Mouse (Mus musculus): ENCODE measurements at regions not wholly inside any gene's neighbourhood (a gene's known extent, or its start where the extent isn't known, plus 50 kb on each side); places are given as distances from the start of the nearest gene placed in this dataset.

DNA sequence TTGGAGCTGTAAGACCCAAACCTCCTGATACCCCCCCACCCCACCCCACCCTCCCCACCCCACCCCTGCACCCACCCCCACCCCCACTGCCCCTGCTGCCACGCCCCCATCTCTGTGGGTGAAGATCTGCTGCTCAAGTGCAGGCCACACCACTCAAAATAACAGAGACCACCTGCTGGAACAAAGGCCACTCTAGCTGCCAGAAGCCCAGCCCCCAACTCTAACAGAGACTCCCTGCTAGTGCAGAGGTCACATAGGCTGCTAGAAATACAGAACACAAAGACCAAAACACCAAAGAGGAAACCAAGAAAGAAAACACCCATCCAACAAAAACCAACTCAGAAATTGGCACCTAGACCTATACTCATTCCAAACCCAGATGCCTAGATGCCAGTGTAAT, 58.9 kb downstream of the Olfr267 start:
- H3K9me3 ChIP-seq: no peaks in the 10 kb centered on the region

DNA sequence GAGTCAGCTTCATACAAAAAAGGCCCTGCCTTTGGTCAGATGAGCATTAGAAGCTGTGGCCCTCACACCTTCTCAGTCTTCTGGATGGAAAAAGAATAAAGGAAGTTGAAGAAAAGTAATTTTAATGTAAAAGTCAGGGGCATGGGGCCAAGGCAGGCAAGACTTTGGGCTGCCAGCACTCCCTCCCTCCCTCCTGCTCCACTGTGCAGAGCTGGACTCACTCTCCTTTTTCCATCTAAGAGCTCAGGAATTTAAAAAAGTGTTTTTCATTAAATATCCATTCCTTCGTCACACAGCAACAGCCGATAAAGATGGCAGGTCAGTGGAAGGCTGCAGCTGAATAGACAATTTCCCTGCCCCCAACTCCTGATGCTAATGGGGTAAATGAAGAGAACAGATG, 61.1 kb downstream of the Olfr267 start:
- no peak overlapping the region for H3K27ac ChIP-seq
- ATAC-seq (ENCODE audit: low FRiP score, low read depth): no peak
- no peaks in the 10 kb centered on the region for H3K36me3 ChIP-seq
- no peak overlapping the region for H3K4me2 ChIP-seq (replicated peaks)
- H3K9ac ChIP-seq: no peak overlapping the region
- 66% methylated on average over 2 of the region's 2 CpGs for WGBS
- no peaks in the 10 kb centered on the region for H3K27me3 ChIP-seq (replicated peaks)
- H3K4me3 ChIP-seq: no peak overlapping the region
- H3K4me1 ChIP-seq: no peaks in the 10 kb centered on the region
- H3K9me3 ChIP-seq: no peaks in the 10 kb centered on the region

More for the DNA sequence above, 58.9 kb downstream of the Olfr267 start:
- ATAC-seq (ENCODE audit: low FRiP score, low read depth): no peak
- 44% methylated on average over 1 of the region's 1 CpGs for WGBS
- H3K27me3 ChIP-seq (replicated peaks): no peaks in the 10 kb centered on the region
- H3K4me2 ChIP-seq (replicated peaks): no peak overlapping the region
- H3K4me1 ChIP-seq: no peaks in the 10 kb centered on the region
- no peak overlapping the region for H3K27ac ChIP-seq
- H3K4me3 ChIP-seq: no peak overlapping the region
- no peaks in the 10 kb centered on the region for H3K36me3 ChIP-seq
- H3K9ac ChIP-seq: no peak overlapping the region

DNA sequence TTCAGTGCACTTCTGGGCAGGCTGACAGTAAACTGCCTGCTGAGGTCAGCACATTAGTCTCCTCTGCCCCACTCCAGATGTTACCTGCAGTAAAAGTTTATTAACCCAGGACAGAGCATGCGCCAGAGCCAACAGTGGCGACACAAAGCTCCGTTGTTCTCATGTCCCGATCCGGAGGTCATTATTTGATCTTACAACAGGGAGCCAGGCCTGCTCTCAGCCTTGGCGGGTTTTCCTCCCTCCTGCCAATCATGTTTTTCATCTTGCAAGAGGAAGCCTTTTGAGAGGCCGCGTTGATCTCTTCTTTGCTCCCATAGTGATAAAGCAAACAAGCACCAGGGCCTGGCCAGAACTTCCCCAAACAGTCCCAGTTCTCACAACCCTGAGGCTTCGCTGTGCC, 64.7 kb downstream of the Olfr267 start:
- no peaks in the 10 kb centered on the region for H3K36me3 ChIP-seq
- no peak overlapping the region for H3K4me2 ChIP-seq (replicated peaks)
- H3K27me3 ChIP-seq (replicated peaks): no peaks in the 10 kb centered on the region
- no peak overlapping the region for H3K27ac ChIP-seq
- WGBS: 43% methylated on average over 9 of the region's 9 CpGs
- no peak overlapping the region for H3K4me3 ChIP-seq
- H3K9me3 ChIP-seq: no peaks in the 10 kb centered on the region
- no peak for ATAC-seq (ENCODE audit: low FRiP score, low read depth)
- no peak overlapping the region for H3K9ac ChIP-seq
- H3K4me1 ChIP-seq: no peaks in the 10 kb centered on the region

DNA sequence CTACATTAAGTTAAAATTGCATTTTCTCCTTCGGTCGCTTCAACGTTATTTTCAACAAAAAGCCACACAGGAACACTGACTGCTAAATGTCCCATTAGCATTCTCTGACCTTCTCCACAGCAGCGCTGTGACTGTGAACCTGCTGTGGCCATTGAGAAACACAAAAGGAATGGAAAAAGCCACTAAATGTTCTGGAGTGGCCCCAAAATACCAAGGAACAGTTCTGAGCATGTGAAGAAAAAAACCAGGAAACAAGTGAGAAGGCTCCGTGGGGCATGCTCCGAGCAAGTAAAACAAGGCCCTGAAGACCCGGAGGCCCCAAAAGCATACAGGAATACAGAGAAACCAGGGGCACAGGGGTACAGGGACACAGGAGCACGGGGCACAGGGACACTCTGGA, 66.8 kb downstream of the Olfr267 start:
- no peak for ATAC-seq (ENCODE audit: low FRiP score, low read depth)

DNA sequence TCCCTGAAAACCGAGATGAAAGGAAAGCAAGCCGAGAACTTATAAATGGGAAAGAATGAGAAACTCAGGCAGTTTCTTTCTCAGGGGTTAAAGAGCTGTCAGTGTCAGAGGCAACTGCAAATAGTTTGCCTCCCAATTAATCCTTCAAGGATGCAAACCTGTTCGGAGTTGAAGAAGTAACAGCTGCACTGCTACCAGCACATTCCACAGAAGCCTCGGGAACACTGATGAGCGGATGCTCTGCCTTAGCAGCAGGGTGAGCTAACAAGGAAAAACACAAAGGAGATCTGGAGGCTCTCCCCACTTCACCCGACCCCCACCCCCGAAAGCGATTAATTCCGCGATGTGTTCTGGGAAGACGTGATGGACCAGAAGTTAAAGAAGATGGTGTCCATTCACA, 71.1 kb downstream of the Olfr267 start:
- Histone ChIP-seq H3K9me3 (no peaks in the 10 kb centered on the region), H3K9ac (no peak overlapping the region), H3K4me3 (no peak overlapping the region), H3K36me3 (no peaks in the 10 kb centered on the region), H3K27ac (no peak overlapping the region), H3K4me1 (no peaks in the 10 kb centered on the region), H3K27me3 (replicated peaks) (no peaks in the 10 kb centered on the region), H3K4me2 (replicated peaks) (no peak overlapping the region)
- WGBS: 54% methylated on average over 11 of the region's 11 CpGs
- ATAC-seq (ENCODE audit: low FRiP score, low read depth): no peak

More for the DNA sequence above, 66.8 kb downstream of the Olfr267 start:
- 70% methylated on average over 8 of the region's 8 CpGs for WGBS
- Histone ChIP-seq H3K4me3 (no peak overlapping the region), H3K9me3 (no peaks in the 10 kb centered on the region), H3K4me1 (no peaks in the 10 kb centered on the region), H3K27ac (no peak overlapping the region), H3K9ac (no peak overlapping the region), H3K4me2 (replicated peaks) (no peak overlapping the region), H3K27me3 (replicated peaks) (no peaks in the 10 kb centered on the region), H3K36me3 (no peaks in the 10 kb centered on the region)

DNA sequence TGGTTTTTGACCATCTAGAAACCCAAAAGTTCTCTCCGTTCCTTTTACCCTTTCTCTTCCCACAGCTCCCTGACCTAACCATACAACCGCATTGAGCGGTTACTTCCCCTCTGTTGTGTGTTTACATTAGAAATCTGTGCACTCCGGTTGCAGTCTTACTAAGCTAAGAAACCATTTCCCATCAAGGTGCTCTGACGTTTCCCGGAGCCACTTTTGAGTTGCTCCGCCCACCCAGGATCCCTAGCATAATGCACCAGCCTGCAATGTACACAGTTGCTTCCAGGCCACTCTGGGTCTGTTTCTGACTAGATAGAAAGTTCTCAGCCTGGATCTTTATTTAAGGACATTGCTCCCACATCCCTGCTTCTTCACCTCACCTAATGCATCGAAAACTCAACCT, 71.7 kb downstream of the Olfr267 start:
- no peak overlapping the region for H3K9ac ChIP-seq
- H3K4me1 ChIP-seq: no peaks in the 10 kb centered on the region
- no peaks in the 10 kb centered on the region for H3K27me3 ChIP-seq (replicated peaks)
- no peaks in the 10 kb centered on the region for H3K36me3 ChIP-seq
- H3K4me3 ChIP-seq: no peak overlapping the region
- no peak overlapping the region for H3K4me2 ChIP-seq (replicated peaks)
- no peak overlapping the region for H3K27ac ChIP-seq
- H3K9me3 ChIP-seq: no peaks in the 10 kb centered on the region
- 89% methylated on average over 8 of the region's 8 CpGs for WGBS
- no peak for ATAC-seq (ENCODE audit: low FRiP score, low read depth)

DNA sequence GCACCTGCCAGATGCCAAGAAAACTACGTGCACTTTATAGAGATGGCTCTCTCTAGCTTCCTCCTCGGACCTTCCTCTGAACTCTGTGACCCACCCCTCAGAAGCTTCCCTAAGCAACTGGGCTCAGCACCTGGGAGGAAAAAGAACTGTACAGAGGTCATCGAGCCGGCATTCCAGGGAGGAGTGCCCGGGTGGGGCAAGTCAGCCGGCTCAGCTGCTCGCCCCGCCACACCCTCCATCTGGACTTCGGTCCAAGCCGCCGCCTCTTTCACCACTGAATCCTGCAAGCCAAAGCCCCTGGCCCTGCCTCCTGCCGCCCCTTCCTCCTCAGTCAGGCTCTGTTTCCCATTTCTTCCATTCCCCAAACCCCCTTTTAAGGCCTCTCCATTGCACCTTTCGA, 73.3 kb downstream of the Olfr267 start:
- Histone ChIP-seq H3K27ac (no peak overlapping the region), H3K27me3 (replicated peaks) (no peaks in the 10 kb centered on the region), H3K9ac (no peak overlapping the region), H3K9me3 (no peaks in the 10 kb centered on the region), H3K4me3 (no peak overlapping the region), H3K4me1 (no peaks in the 10 kb centered on the region), H3K4me2 (replicated peaks) (no peak overlapping the region), H3K36me3 (no peaks in the 10 kb centered on the region)
- ATAC-seq (ENCODE audit: low FRiP score, low read depth): no peak
- WGBS: 59% methylated on average over 13 of the region's 13 CpGs

DNA sequence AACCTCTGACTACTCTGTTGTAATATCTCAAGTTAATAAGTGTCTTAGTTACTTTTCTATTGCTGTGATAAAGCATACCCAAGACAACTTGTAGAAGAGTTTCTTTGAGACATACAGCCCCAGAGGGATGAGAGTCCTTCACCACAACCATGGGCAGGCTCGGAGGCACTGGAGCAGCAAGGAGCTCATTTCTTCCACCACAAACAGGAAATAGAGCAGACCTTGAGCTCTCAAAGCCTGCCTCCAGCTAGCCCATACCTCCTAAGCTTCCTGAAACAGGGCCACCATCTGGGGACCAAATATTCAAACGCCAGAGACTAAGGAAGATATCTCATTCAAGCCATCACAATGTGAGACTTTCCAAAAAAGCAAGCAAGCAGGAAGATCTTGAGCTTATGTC, 74.6 kb downstream of the Olfr267 start:
- H3K4me3 ChIP-seq: no peak overlapping the region
- no peak overlapping the region for H3K27ac ChIP-seq
- H3K27me3 ChIP-seq (replicated peaks): no peaks in the 10 kb centered on the region
- H3K4me2 ChIP-seq (replicated peaks): no peak overlapping the region
- no peak overlapping the region for H3K9ac ChIP-seq
- no peaks in the 10 kb centered on the region for H3K4me1 ChIP-seq
- WGBS: 85% methylated on average over 2 of the region's 2 CpGs
- no peaks in the 10 kb centered on the region for H3K9me3 ChIP-seq
- no peak for ATAC-seq (ENCODE audit: low FRiP score, low read depth)
- H3K36me3 ChIP-seq: no peaks in the 10 kb centered on the region

DNA sequence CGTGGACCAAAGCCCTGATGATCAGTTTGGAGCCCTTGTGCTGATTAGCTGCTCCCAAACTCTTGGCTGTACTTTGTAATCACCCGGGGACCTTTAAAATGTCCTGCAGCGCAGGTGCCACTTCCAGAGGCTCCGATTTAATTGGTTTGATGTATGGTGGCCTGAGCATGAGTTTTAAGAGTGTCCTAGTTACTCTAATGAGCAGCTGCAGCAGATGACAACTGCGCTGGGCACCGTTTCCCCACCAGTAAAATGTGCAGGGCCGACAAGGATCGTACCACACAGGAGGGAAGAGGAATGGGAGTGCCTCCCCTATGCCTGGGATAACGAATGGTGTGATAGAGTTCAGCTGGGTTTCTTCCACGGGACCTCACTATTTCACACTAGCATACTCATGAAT, 75.3 kb downstream of the Olfr267 start:
- no peak for ATAC-seq (ENCODE audit: low FRiP score, low read depth)

DNA sequence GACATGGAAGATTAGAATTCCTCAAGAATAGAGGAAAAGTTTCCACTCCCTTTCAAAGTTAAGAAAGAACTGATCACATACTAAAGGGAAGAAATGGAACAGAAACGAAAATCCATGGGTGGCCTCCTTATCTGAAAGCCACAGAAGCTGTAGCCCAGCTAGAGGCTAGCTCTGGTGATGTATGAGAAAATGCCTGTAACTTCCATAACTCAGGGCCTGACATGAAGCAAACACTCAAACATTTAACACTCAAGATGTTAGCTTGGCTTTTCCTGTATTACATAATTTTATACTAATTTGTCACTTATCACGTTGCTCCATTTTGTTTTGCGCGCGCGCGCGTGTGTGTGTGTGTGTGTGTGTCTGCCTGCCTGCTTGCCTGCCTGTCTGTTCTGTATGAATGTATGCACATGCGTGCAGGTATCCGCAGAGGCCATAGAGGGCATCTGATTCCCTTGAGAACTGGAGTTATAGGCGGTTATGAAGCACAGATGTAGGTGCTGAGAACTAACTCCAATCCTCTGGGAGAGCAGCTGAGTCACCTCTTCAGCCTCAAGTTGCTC, 88.2 kb downstream of the Olfr267 start:
- Histone ChIP-seq H3K4me2 (replicated peaks) (no peak overlapping the region), H3K4me1 (no peaks in the 10 kb centered on the region), H3K9me3 (no peaks in the 10 kb centered on the region), H3K4me3 (no peak overlapping the region), H3K27ac (no peak overlapping the region), H3K9ac (no peak overlapping the region), H3K36me3 (no peaks in the 10 kb centered on the region), H3K27me3 (replicated peaks) (no peaks in the 10 kb centered on the region)
- 88% methylated on average over 11 of the region's 11 CpGs for WGBS
- ATAC-seq (ENCODE audit: low FRiP score, low read depth): no peak

More for the DNA sequence above, 75.3 kb downstream of the Olfr267 start:
- Histone ChIP-seq H3K36me3 (no peaks in the 10 kb centered on the region), H3K4me3 (no peak overlapping the region), H3K27me3 (replicated peaks) (no peaks in the 10 kb centered on the region), H3K27ac (no peak overlapping the region), H3K4me2 (replicated peaks) (no peak overlapping the region), H3K9ac (no peak overlapping the region), H3K9me3 (no peaks in the 10 kb centered on the region), H3K4me1 (no peaks in the 10 kb centered on the region)
- WGBS: 77% methylated on average over 10 of the region's 10 CpGs

DNA sequence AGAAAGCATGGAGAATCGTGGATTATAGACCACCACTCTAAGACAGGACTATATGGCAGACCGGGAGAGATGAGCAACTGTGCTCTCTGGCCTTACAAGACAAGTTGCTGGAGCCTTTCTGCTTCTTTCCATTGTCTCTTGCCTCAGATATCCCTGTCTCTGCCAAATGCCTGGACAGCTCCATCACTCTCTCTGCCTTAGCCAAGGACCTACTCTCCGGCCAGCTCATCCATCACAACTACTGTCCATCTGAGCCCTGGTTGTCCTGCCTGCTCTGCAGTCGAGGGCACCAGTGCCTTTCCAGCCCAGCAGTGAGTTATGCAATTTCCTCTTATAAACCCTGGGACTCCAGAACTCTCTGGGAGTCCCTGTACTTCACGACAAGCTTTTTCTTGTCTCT, 88.7 kb downstream of the Olfr267 start:
- H3K27me3 ChIP-seq (replicated peaks): no peaks in the 10 kb centered on the region
- H3K4me1 ChIP-seq: no peaks in the 10 kb centered on the region
- H3K4me3 ChIP-seq: no peak overlapping the region
- no peak overlapping the region for H3K4me2 ChIP-seq (replicated peaks)
- no peaks in the 10 kb centered on the region for H3K9me3 ChIP-seq
- no peak overlapping the region for H3K9ac ChIP-seq
- WGBS: 79% methylated on average over 5 of the region's 5 CpGs
- no peak overlapping the region for H3K27ac ChIP-seq
- no peaks in the 10 kb centered on the region for H3K36me3 ChIP-seq
- no peak for ATAC-seq (ENCODE audit: low FRiP score, low read depth)

DNA sequence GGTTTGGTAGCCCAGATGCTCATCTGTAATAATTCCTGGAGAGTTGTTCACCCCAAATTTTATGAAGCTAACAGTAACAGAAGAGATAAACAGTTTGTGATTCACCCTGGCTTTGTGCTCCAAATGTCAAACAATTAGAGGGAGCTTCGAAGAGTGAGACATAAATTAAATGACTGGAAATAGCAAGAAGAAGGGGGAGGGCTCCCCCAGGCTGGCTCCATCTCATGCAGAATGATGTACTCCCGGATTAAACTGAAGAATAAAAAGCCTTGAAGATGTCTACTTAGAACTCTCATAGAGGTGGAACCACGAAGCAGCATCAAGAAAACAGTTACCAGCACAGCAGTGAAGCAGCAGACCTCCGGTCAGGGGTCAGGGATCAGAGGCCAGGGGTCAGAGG, 90.8 kb downstream of the Olfr267 start:
- no peaks in the 10 kb centered on the region for H3K27me3 ChIP-seq (replicated peaks)
- no peak overlapping the region for H3K4me3 ChIP-seq
- H3K4me1 ChIP-seq: no peaks in the 10 kb centered on the region
- WGBS: 68% methylated on average over 4 of the region's 4 CpGs
- no peak overlapping the region for H3K9ac ChIP-seq
- no peaks in the 10 kb centered on the region for H3K36me3 ChIP-seq
- ATAC-seq (ENCODE audit: low FRiP score, low read depth): no peak
- H3K9me3 ChIP-seq: no peaks in the 10 kb centered on the region
- H3K27ac ChIP-seq: no peak overlapping the region
- no peak overlapping the region for H3K4me2 ChIP-seq (replicated peaks)

DNA sequence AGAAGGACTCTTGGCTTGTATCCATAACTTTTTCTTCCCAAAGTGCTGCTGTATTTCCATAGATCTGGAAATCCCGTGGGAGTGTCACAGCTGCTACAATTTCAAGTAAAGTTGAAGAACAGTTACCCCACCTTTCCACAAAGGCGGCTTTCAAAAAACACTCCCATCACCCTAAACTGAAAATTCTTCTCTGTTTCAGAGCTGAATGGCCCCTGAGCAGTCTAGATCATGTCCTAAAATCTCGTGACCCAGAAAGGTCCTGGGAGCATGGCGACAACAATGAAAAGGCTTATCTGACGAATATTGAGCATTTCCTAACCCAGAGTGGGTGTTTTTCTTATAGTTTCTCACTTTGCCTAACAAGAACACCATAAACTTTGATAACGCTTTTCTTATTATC, 92.2 kb downstream of the Olfr267 start:
- Histone ChIP-seq H3K4me3 (no peak overlapping the region), H3K4me2 (replicated peaks) (no peak overlapping the region), H3K4me1 (no peaks in the 10 kb centered on the region), H3K27ac (no peak overlapping the region), H3K9me3 (no peaks in the 10 kb centered on the region), H3K27me3 (replicated peaks) (no peaks in the 10 kb centered on the region), H3K9ac (no peak overlapping the region), H3K36me3 (no peaks in the 10 kb centered on the region)
- no peak for ATAC-seq (ENCODE audit: low FRiP score, low read depth)
- 71% methylated on average over 6 of the region's 6 CpGs for WGBS

Measured in neural tube, embryonic 12.5 days (tissue).